Mouse (Mus musculus): Measurements from ENCODE around the gene Rabl3.

The Rabl3 gene

GRCm38 (mm10) chr16:37591551-37591950 is 51.9 kb downstream of the Rabl3 start:
- CTCF ChIA-PET = no interaction called here

- CTCF ChIA-PET = no interaction called here
Measured at GRCm38 (mm10) chr16:37597412-37597811, 57.7 kb downstream of the Rabl3 start.

GRCm38 (mm10) chr16:37598463-37598862 is 58.8 kb downstream of the Rabl3 start:
- CTCF ChIA-PET = no interaction called here

- CTCF ChIA-PET = no interaction called here
Measured at GRCm38 (mm10) chr16:37599326-37599725, 59.6 kb downstream of the Rabl3 start.

GRCm38 (mm10) chr16:37603431-37603830 is 63.7 kb downstream of the Rabl3 start:
- CTCF ChIA-PET = no interaction called here

- CTCF ChIA-PET = no interaction called here
Measured at GRCm38 (mm10) chr16:37604243-37604642, 64.6 kb downstream of the Rabl3 start.

GRCm38 (mm10) chr16:37610333-37610732 is 70.6 kb downstream of the Rabl3 start:
- CTCF ChIA-PET = no interaction called here

GRCm38 (mm10) chr16:37611072-37611471 is 71.4 kb downstream of the Rabl3 start:
- CTCF ChIA-PET = no interaction called here

GRCm38 (mm10) chr16:37612013-37612412 is 72.3 kb downstream of the Rabl3 start:
- CTCF ChIA-PET = no interaction called here

GRCm38 (mm10) chr16:37614540-37614939 is 74.9 kb downstream of the Rabl3 start:
- CTCF ChIA-PET = no interaction called here

- CTCF ChIA-PET = no interaction called here
Measured at GRCm38 (mm10) chr16:37615429-37615828, 75.7 kb downstream of the Rabl3 start.

- CTCF ChIA-PET = no interaction called here
Measured at GRCm38 (mm10) chr16:37616104-37616503, 76.4 kb downstream of the Rabl3 start.

GRCm38 (mm10) chr16:37617695-37618094 is 78.0 kb downstream of the Rabl3 start:
- CTCF ChIA-PET = no interaction called here

Data from spleen, embryonic (tissue).